Mouse (Mus musculus) brain, embryonic 14.5 days (tissue): ENCODE results near the gene Afap1.

Source experiments
- CTCF ChIP-seq: fragments of 200-500 bp; IDR thresholded peaks from 2 replicates; pipeline ENCODE4 v1.5.1; 2012; ENCODE audit warnings: inconsistent platforms, mild to moderate bottlenecking, moderate library complexity, borderline replicate concordance; ENCODE audit not compliant: insufficient read depth, insufficient read length; ENCODE audit errors: extremely low read depth
- POLR2A ChIP-seq: fragments of 200-500 bp; IDR thresholded peaks from 2 replicates; pipeline ENCODE4 v1.6.1; 2012; ENCODE audit warnings: mild to moderate bottlenecking, inconsistent platforms, borderline replicate concordance; ENCODE audit not compliant: poor library complexity, insufficient read depth, insufficient read length, severe bottlenecking; ENCODE audit errors: extremely low read depth

- TF ChIP-seq CTCF (no peak), POLR2A (no peak)
Observed at GRCm38 (mm10) chr5:35963635-35964034, 70.5 kb downstream of the Afap1 start.
